Mouse (Mus musculus): Measurements from ENCODE around the gene Npdc1.

Gene Npdc1

GRCm38 (mm10) chr2:25430395-25431233 lies 31.5 kb downstream of the Npdc1 start:
- no peak for DNase-seq (ENCODE audit: low spot score)

- DNase-seq (ENCODE audit: low spot score) = no peak
Measured at GRCm38 (mm10) chr2:25431308-25431855, 32.2 kb downstream of the Npdc1 start.

DNA sequence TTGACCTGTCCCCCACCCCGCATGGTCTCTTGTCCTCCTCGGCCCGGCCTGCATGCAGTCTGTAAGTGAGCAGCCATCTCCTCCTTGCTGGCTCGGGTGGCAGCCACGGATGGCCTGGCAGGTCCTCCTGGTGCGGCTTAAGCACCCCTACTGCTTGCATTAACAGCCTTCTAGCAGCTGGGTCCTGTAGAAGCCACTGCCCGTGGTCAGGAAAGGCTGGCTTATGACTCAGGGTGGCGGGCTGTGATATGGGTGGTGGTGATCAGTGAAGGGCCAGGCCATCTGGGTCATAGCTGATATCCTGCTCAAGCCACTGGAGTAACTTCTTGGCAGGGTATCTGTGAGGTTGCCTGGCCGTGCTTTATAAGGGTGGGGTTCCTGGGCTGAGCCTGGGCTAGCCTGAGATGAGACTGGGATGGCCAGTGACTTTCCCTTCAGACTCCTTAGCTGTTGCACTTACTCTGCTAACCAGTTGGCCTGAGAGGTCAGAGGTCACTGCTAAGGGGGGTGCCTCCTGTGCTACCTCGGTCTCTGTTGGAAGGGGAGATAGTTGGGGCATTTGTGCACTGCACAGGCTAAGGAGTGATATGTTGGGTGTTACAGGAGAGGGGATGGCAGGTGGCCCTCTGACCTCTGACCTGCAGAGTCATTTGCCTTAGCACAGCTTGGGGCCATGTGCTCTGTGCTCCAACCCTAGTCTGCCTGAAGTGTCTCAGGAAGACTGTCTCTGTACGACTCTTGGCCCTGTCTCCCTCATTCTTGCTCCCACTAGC lies 33.4 kb downstream of the Npdc1 start:
- DNase-seq (ENCODE audit: low spot score) = no peak

DNA sequence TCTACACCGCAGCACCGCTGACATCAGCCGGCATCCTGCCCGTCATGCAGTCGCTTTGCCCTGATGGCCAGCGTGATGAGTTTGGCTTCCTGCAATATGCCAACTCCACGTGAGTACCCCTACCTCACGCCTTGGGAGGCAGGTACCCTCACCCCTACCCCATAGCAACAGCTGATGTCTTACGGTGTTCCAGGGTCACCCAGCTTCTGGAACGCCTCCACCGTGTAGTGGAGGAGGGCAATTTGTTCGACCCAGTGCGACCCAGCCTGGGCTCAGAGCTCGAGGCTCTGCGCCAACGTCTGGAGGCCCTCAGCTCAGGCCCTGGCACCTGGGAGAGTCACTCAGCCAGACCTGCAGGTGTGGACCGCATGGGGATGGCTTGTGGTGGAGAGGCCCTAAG lies 34.0 kb downstream of the Npdc1 start:
- DNase-seq (ENCODE audit: low spot score) = no peak

DNA sequence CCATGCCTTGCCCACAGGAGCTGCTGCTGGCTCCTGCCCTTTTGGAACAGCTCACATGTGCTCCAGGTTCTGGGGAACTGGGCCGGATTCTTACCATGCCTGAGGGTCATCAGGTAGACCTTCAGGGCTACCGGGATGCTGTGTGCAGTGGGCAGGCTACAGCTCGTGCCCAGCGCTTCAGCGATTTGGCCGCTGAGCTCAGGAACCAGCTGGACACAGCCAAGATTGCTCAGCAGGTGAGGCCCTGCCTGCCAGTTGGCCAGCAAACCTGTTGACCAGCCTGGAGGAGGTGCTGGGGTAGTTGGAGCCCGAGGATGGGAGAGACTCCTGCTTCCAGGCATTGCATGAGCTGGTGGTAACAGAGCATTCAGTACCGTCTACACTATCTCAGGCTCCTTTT lies 35.1 kb downstream of the Npdc1 start:
- no peak for DNase-seq (ENCODE audit: low spot score)

GRCm38 (mm10) chr2:25436286-25436820 lies 37.2 kb downstream of the Npdc1 start:
- DNase-seq (ENCODE audit: low spot score) = no peak

- DNase-seq (ENCODE audit: low spot score) = no peak
Measured at GRCm38 (mm10) chr2:25441067-25441466, 41.9 kb downstream of the Npdc1 start.

DNA sequence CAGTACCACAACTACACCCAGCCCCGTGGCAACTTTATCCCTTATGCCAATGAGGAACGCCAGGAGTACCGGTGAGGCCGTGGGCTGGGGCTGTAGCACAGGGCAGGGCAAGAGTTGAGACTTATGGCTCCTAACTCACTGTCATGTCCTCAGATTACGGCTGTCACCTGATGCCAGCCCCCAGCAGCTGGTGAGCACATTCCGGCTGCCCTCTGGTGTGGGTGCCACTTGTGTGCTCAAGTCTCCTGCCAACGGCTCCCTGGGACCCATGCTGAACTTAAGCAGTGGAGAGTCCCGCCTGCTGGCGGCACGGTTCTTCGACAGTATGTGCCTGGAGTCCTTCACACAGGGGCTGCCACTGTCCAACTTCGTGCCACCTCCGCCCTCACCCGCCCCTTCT lies 43.5 kb downstream of the Npdc1 start:
- DNase-seq (ENCODE audit: low spot score) = no peak

GRCm38 (mm10) chr2:25450853-25451647 lies 51.9 kb downstream of the Npdc1 start:
- no peak for DNase-seq (ENCODE audit: low spot score)

DNA sequence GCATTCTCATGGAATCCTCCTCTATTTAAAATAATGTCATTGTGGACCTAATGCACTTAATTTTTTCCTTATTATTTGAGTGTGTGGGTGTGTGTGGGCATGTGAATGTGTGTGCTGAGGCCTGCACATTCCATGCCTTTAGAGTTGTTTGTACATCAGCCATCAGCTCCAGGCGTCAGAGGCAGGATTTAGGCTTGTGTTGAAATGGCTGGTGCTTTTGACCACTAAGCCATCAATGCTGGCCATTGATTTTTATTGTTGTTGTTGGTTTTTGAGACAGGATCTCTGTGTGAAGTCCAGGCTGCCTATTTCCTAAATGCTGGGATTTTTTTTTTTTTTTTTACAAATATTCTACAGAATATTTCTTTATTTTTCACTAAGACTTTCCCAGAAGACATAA lies 53.8 kb downstream of the Npdc1 start:
- DNase-seq (ENCODE audit: low spot score) = no peak

DNA sequence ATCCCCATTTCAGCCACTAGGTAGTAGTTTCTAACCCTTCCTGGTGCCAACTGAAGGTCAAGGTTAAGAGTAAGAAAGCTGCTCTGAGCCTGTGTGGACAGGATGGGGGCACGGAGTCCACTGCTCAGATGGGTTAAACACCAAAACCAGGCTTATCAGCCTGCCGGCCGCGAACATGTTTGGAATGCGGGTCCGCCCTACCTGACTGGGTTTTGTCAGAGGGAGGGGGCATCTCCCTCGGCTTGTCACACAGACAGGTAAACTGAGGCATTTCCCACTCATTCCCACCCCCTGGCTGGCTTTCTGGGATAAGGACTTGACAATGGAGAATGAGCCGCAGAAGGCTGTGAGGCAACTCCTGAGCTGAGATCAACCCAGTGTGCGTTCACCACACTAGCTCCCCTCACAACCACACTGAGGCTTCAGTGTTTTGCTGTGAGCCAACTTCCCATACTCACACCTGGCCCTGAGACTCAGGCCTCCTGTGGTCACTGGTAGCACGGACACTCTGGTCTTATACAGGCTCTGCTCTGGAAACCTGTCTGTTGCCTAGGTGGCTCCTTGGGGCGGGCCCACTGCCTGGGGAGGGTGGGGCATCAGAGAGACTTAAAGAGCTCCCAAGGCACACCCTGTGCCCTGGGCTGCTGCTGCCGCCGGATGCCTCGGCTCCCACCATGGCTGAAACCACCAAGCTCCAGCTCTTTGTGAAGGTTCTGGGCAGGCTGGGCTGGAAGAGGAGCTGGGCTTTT lies 57.2 kb downstream of the Npdc1 start, which contains the start of gene Clic3:
Gene Clic3 (plus strand): TSS at position 634 of the 749 bp plus-strand sequence.
- no peak for DNase-seq (ENCODE audit: low spot score)

DNA sequence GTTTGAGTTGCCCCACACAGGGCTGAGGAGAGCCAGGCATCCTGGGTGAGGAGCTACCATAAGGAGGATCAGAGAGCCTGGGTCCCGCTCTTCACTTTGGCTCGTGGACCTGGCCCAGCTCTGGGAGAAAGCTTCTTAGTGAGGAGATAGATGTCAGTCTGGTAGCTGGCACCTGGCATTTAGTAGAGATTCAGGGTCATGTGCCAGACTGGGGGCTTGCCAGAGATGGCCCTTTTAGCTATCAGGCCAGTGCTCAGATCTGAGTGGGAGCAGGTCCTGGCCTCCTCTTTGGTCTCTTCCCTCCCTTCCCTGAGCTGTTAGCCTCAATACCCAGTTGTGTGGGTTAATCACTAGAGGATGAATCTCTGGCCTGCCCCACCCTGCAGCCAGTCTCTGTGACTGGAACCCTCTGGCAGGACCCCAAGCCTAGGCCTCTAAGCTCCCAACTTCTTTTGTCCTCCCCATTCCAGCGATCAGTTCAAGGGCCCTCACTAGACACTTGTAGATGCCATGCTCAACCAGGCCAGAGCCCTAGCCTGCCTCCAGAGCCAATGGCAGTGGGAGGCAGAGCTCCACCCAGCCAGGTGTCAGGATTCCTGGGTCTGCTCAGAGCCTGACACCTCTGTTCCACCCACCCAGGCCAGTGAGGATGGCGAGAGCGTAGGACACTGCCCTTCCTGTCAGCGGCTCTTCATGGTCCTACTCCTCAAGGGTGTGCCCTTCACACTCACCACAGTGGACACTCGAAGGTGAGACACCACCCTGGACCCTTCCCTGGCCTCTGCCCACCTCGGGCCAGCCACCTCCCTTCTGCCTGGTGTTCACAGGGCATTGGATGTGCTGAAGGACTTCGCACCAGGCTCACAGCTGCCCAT lies 58.1 kb downstream of the Npdc1 start:
- no peak for DNase-seq (ENCODE audit: low spot score)

GRCm38 (mm10) chr2:25458911-25459310 lies 59.8 kb downstream of the Npdc1 start:
- DNase-seq (ENCODE audit: low spot score) = peak; percentile 74

Measured in testis, postnatal 10 days (tissue).